19 mouse cellular contexts compared by ENCODE assay signal in genomic region chr5:52425819-52426218, GRCm38 (mm10). TPM values are rescaled to one million over a fixed set of nuclear protein-coding genes. Genes with fewer than 3 reads are reported as not detected.
"Had no signal": no experiment of that assay in that cellular context is flagged by ENCODE, and none has a peak within 500 bp of the region (broad histone marks: within the 10 kb centered on the region; RNA-seq: fewer than 3 reads in every experiment).

No protein-coding gene starts in this region.

- H3K4me1 ChIP-seq: liver, embryonic 13.5 days; liver, embryonic 15.5 days; lung, embryonic 15.5 days; megakaryocyte, embryonic 14.5 days had no signal

- DNase-seq: liver, embryonic 13.5 days; liver, postnatal 0 days; lung, adult 2 months; lung, postnatal 14 days; lung, postnatal 36 days; midbrain, embryonic 14.5 days; retina, postnatal 1 day; right cerebral cortex, postnatal 25 days; spleen, adult 18-20 months; thymus, adult 2 months; thymus, postnatal 25 days; thymus, postnatal 4 days had no signal

- H3K27ac ChIP-seq: liver, embryonic 13.5 days; liver, embryonic 15.5 days; lung, embryonic 15.5 days; macrophage; neural tube, embryonic 13.5 days; neural tube, embryonic 15.5 days had no signal

- H3K4me3 ChIP-seq: liver, embryonic 13.5 days; liver, embryonic 15.5 days; lung, embryonic 15.5 days; megakaryocyte, embryonic 14.5 days; myocyte; neural tube, embryonic 13.5 days; neural tube, embryonic 15.5 days had no signal

RNA-seq across cellular contexts. Expression of gene Ccdc149, which starts 45.5 kb away (rescaled TPM):
- polyA plus RNA-seq: macrophage, myocyte had no signal
